Comparison of ENCODE assay signal across 9 mouse cellular contexts in the genomic region with DNA sequence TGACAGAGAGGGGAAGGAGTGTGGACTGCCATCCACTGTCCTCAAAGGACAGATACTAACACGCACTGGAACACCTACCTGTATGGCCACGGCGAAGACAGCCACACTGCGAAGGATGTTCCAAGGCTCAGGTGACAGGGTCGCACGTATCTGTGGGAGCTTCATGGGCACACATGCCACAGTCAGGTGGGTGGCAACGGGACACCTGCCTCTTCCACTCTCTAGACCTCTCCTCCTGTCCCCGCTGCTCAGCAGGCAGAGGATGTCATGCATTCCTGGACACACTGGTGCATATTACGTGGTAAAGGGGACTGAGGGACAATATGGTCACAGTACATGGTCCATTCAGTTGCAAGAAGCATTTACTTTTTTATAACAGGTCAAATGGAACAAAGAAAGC. TPM values are rescaled to one million over a fixed set of nuclear protein-coding genes. Genes with fewer than 3 reads are reported as not detected.
A peak's percentile ranks its signal among the peaks of the same experiment; 100 is the strongest.
DNase-seq lines count a peak whose midpoint lies in the region; ATAC-seq and TF ChIP-seq lines count a peak whose summit lies in the region.
"Had no signal": no experiment of that assay in that cellular context is flagged by ENCODE, and none has a peak within 500 bp of the region (broad histone marks: within the 10 kb centered on the region; RNA-seq: fewer than 3 reads in every experiment).

No protein-coding gene starts in this region.

- no peak for DNase-seq in layer of hippocampus, adult 2 months (ENCODE audit: low spot score in 2 of 2)
- DNase-seq in layer of hippocampus, adult 9-10 months (ENCODE audit: low spot score), result no peak
- no peak for DNase-seq in forebrain, embryonic 11.5 days (ENCODE audit: low spot score)
- no peak for DNase-seq in limb, embryonic 10.5 days (ENCODE audit: low spot score)
- DNase-seq in gastrocnemius, postnatal 10 days, result no peak
- no peak for DNase-seq in layer of hippocampus, postnatal 10 days (ENCODE audit: low spot score in 2 of 2)
- DNase-seq: layer of hippocampus, adult 9-11 months; thymus, postnatal 36 days had no signal

- peak overlapping the region; percentile 93; the same call in 1 of the 2 replicates for H3K9ac ChIP-seq in forebrain, embryonic 11.5 days (ENCODE audit: low read length)
- peak overlapping the region; percentile 97 for H3K9ac ChIP-seq in neural tube, embryonic 13.5 days

- no peak overlapping the region; the same call in 1 of the 2 replicates for H3K4me2 ChIP-seq in forebrain, embryonic 11.5 days (ENCODE audit: low read depth, low read length, severe bottlenecking)
- H3K4me2 ChIP-seq in neural tube, embryonic 13.5 days, result peak overlapping the region; percentile 93

- H3K36me3 ChIP-seq in forebrain, embryonic 11.5 days (ENCODE audit: control insufficient read depth, insufficient read depth, low read length), result no peaks in the 10 kb centered on the region; the same call in 1 of the 2 replicates
- H3K36me3 ChIP-seq in limb, embryonic 10.5 days, result peaks cover 45% of the 10 kb centered on the region
- peaks cover 16% of the 10 kb centered on the region; the same call in 1 of the 2 replicates for H3K36me3 ChIP-seq in neural tube, embryonic 13.5 days

- H3K4me1 ChIP-seq in forebrain, embryonic 11.5 days (replicated peaks; ENCODE audit: control insufficient read depth, insufficient read depth, low read length), result peaks cover 11% of the 10 kb centered on the region
- H3K4me1 ChIP-seq in limb, embryonic 10.5 days, result peaks cover 30% of the 10 kb centered on the region
- H3K4me1 ChIP-seq in neural tube, embryonic 13.5 days (replicated peaks), result peaks cover 37% of the 10 kb centered on the region

- 92% methylated on average over 9 of the region's 9 CpGs for WGBS in forebrain, embryonic 11.5 days
- whole genome bisulfite sequencing in limb, embryonic 10.5 days, result 95% methylated on average over 9 of the region's 9 CpGs
- 94% methylated on average over 9 of the region's 9 CpGs for WGBS in neural tube, embryonic 13.5 days

- H3K9me3 ChIP-seq in forebrain, embryonic 11.5 days (ENCODE audit: control insufficient read depth, low read length), result no peaks in the 10 kb centered on the region
- H3K9me3 ChIP-seq in limb, embryonic 10.5 days (replicated peaks), result no peaks in the 10 kb centered on the region
- no peaks in the 10 kb centered on the region for H3K9me3 ChIP-seq in neural tube, embryonic 13.5 days

- H3K27me3 ChIP-seq in forebrain, embryonic 11.5 days (ENCODE audit: control insufficient read depth, insufficient read depth, low read length), result no peaks in the 10 kb centered on the region
- H3K27me3 ChIP-seq in limb, embryonic 10.5 days (ENCODE audit: low read depth, poor library complexity, severe bottlenecking), result no peaks in the 10 kb centered on the region
- H3K27me3 ChIP-seq in neural tube, embryonic 13.5 days, result no peaks in the 10 kb centered on the region

- no peak for TF ChIP-seq CTCF in layer of hippocampus, adult 2 months (conservative IDR thresholded peaks at IDR 0.05)

- no peak for ATAC-seq in forebrain, embryonic 11.5 days (replicated peaks; ENCODE audit: low FRiP score)
- no peak for ATAC-seq in neural tube, embryonic 13.5 days (ENCODE audit: low read depth)

- no peak overlapping the region for H3K27ac ChIP-seq in layer of hippocampus, adult 2 months
- H3K27ac ChIP-seq in forebrain, embryonic 11.5 days (ENCODE audit: low read depth, low read length), result no peak overlapping the region
- H3K27ac ChIP-seq in limb, embryonic 10.5 days, result no peak overlapping the region
- no peak overlapping the region for H3K27ac ChIP-seq in neural tube, embryonic 13.5 days (replicated peaks)

- peak overlapping the region; percentile 90; the same call in 1 of the 2 replicates for H3K4me3 ChIP-seq in layer of hippocampus, adult 2 months
- peak overlapping the region; percentile 93; the same call in 1 of the 2 replicates for H3K4me3 ChIP-seq in forebrain, embryonic 11.5 days (ENCODE audit: low read depth, low read length)
- H3K4me3 ChIP-seq in limb, embryonic 10.5 days, result peak overlapping the region; percentile 80
- H3K4me3 ChIP-seq in neural tube, embryonic 13.5 days, result peak overlapping the region; percentile 97

RNA-seq across cellular contexts. Expression of gene Cant1, which starts 1.4 kb away (rescaled TPM):
- total RNA-seq in layer of hippocampus, adult 2 months (2021), result 10 to 100 TPM; 38.0 to 40.5 TPM
- polyA plus RNA-seq in forebrain, embryonic 11.5 days (2014; fragmentation: Nextera tagmentation; extraction: Ambion mirVana), result 25.4 and 30.8 TPM in 2 replicates
- 24.1 and 25.9 TPM in 2 replicates for polyA plus RNA-seq in limb, embryonic 10.5 days (2016; fragmentation: Nextera tagmentation; extraction: Ambion mirVana)
- polyA plus RNA-seq in neural tube, embryonic 13.5 days (2015; fragmentation: Nextera tagmentation; extraction: Ambion mirVana), result 25.7 and 28.2 TPM in 2 replicates
- 10 to 100 TPM; 13.1 to 14.9 TPM for total RNA-seq in gastrocnemius, postnatal 10 days (2021)
- 10 to 100 TPM; 37.9 to 39.6 TPM for total RNA-seq in layer of hippocampus, postnatal 10 days (2021)

RNA-seq across cellular contexts. Expression of gene C1qtnf1, which starts 10.5 kb away (rescaled TPM):
- total RNA-seq in layer of hippocampus, adult 2 months (2021), result 1 to 10 TPM; 3.0 to 3.9 TPM
- polyA plus RNA-seq in forebrain, embryonic 11.5 days (2014; fragmentation: Nextera tagmentation; extraction: Ambion mirVana), result 2.0 and 2.3 TPM in 2 replicates
- 1.9 and 3.1 TPM in 2 replicates for polyA plus RNA-seq in limb, embryonic 10.5 days (2016; fragmentation: Nextera tagmentation; extraction: Ambion mirVana)
- 4.4 and 4.8 TPM in 2 replicates for polyA plus RNA-seq in neural tube, embryonic 13.5 days (2015; fragmentation: Nextera tagmentation; extraction: Ambion mirVana)
- 10 to 100 TPM; 31.8 to 37.4 TPM for total RNA-seq in gastrocnemius, postnatal 10 days (2021)
- 1 to 10 TPM; 4.2 to 4.9 TPM for total RNA-seq in layer of hippocampus, postnatal 10 days (2021)

RNA-seq across cellular contexts. Expression of gene Lgals3bp, which starts 15.6 kb away (rescaled TPM):
- 10 to 100 TPM; 17.8 to 18.3 TPM for total RNA-seq in layer of hippocampus, adult 2 months (2021)
- 0.71 and 1.1 TPM in 2 replicates for polyA plus RNA-seq in forebrain, embryonic 11.5 days (2014; fragmentation: Nextera tagmentation; extraction: Ambion mirVana)
- polyA plus RNA-seq in limb, embryonic 10.5 days (2016; fragmentation: Nextera tagmentation; extraction: Ambion mirVana), result 2.7 and 3.4 TPM in 2 replicates
- polyA plus RNA-seq in neural tube, embryonic 13.5 days (2015; fragmentation: Nextera tagmentation; extraction: Ambion mirVana), result 2.7 and 4.2 TPM in 2 replicates
- 10 to 100 TPM; 10.7 to 18.2 TPM for total RNA-seq in gastrocnemius, postnatal 10 days (2021)
- 10 to 100 TPM in 1 of 2 experiments, 1 to 10 TPM in 1; 9.3 to 10.7 TPM for total RNA-seq in layer of hippocampus, postnatal 10 days (2021)

RNA-seq across cellular contexts. Expression of gene Engase, which starts 59.1 kb away (rescaled TPM):
- 10 to 100 TPM; 14.8 TPM for total RNA-seq in layer of hippocampus, adult 2 months (2021)
- 9.0 and 10.6 TPM in 2 replicates for polyA plus RNA-seq in forebrain, embryonic 11.5 days (2014; fragmentation: Nextera tagmentation; extraction: Ambion mirVana)
- polyA plus RNA-seq in limb, embryonic 10.5 days (2016; fragmentation: Nextera tagmentation; extraction: Ambion mirVana), result 7.1 and 8.8 TPM in 2 replicates
- 8.1 and 10.0 TPM in 2 replicates for polyA plus RNA-seq in neural tube, embryonic 13.5 days (2015; fragmentation: Nextera tagmentation; extraction: Ambion mirVana)
- total RNA-seq in gastrocnemius, postnatal 10 days (2021), result 10 to 100 TPM; 16.6 to 17.3 TPM
- 10 to 100 TPM; 14.0 to 14.4 TPM for total RNA-seq in layer of hippocampus, postnatal 10 days (2021)

Comparison
In these comparisons a context has a peak if more than half of its experiments do, and no peak if none do; other contexts are left out.
1. RNA of gene C1qtnf1, which starts 10.5 kb away (total RNA-seq): 31.8 to 37.4 TPM in gastrocnemius, postnatal 10 days; 4.2 to 4.9 TPM in layer of hippocampus, postnatal 10 days and 3.0 to 3.9 TPM in layer of hippocampus, adult 2 months; every median in the first group is over 4 times any median in the second.
2. Peak in every context shown above with its lines, with median percentiles within 50 percentile points of each other: H3K4me3 ChIP-seq.